Mouse (Mus musculus) kidney, embryonic 14.5 days (tissue): ENCODE data around the gene Mia3. TPM values are rescaled to one million over a fixed set of nuclear protein-coding genes. Genes with fewer than 3 reads are reported as not detected.
"Not testable (repeated sequence)": the region's sequence is repeated elsewhere in the genome, so short reads cannot be mapped to it uniquely, and the experiment has no call there.

Source experiments
- ATAC-seq: fragments of 200-750 bp; cut with Nextera tagmentation; 2 replicates; pipeline ENCODE4 v1.8.0; 2017; ENCODE audit warnings: moderate number of reproducible peaks, mild to moderate bottlenecking, moderate TSS enrichment, moderate library complexity; ENCODE audit not compliant: low FRiP score, low TSS enrichment
- H3K27ac ChIP-seq: fragments of 300-500 bp; sonication (generic); 2 replicates; pipeline ENCODE4 v1.5.1; 2014; ENCODE audit warnings: low read depth, mild to moderate bottlenecking, low read length, moderate library complexity, mixed read lengths
- H3K27me3 ChIP-seq: fragments of 300-500 bp; sonication (generic); 2 replicates; pipeline ENCODE4 v1.6.1; 2014; ENCODE audit warnings: mild to moderate bottlenecking, low read length; ENCODE audit not compliant: control insufficient read depth, insufficient read depth
- H3K36me3 ChIP-seq: fragments of 300-500 bp; sonication (generic); 2 replicates; pipeline ENCODE4 v1.6.1; 2014; ENCODE audit warnings: low read length, mixed read lengths; ENCODE audit not compliant: control insufficient read depth, insufficient read depth
- H3K4me1 ChIP-seq: fragments of 300-500 bp; sonication (generic); 2 replicates; pipeline ENCODE4 v1.6.1; 2014; ENCODE audit warnings: low read length, mixed read lengths; ENCODE audit not compliant: control insufficient read depth, insufficient read depth
- H3K4me2 ChIP-seq: fragments of 300-500 bp; sonication (generic); replicated peaks from 2 replicates; pipeline ENCODE4 v1.6.1; 2014; ENCODE audit warnings: low read depth, mild to moderate bottlenecking, low read length
- H3K4me3 ChIP-seq: fragments of 300-500 bp; sonication (generic); 2 replicates; pipeline ENCODE4 v1.5.1; 2014; ENCODE audit warnings: mild to moderate bottlenecking, low read length
- H3K9ac ChIP-seq: fragments of 300-500 bp; sonication (generic); 2 replicates; pipeline ENCODE4 v1.6.1; 2014; ENCODE audit warnings: low read depth, mild to moderate bottlenecking, low read length, moderate library complexity
- H3K9me3 ChIP-seq: fragments of 300-500 bp; sonication (generic); 2 replicates; pipeline ENCODE4 v1.6.1; 2016; ENCODE audit warnings: low read length; ENCODE audit not compliant: control insufficient read depth
- WGBS: fragments of 180-500 bp; shearing (Covaris S2); extraction: QIAGEN DNeasy Blood & Tissue Kit; methylation state at CpG from one replicate; pipeline ENCODE4 v1.1.7; 2014; 5-methylcytosine and 5-hydroxymethylcytosine counted together
- polyA plus RNA-seq: library from polyadenylated mRNA; unstranded; fragments of >200 nt; fragmentation: Nextera tagmentation; extraction: Ambion mirVana; gene quantifications from 2 replicates; pipeline ENCODE4 v1.2.1, GENCODE M21; 2014

Gene Mia3
- polyA plus RNA-seq: 50.8 and 104 TPM in 2 replicates

DNA sequence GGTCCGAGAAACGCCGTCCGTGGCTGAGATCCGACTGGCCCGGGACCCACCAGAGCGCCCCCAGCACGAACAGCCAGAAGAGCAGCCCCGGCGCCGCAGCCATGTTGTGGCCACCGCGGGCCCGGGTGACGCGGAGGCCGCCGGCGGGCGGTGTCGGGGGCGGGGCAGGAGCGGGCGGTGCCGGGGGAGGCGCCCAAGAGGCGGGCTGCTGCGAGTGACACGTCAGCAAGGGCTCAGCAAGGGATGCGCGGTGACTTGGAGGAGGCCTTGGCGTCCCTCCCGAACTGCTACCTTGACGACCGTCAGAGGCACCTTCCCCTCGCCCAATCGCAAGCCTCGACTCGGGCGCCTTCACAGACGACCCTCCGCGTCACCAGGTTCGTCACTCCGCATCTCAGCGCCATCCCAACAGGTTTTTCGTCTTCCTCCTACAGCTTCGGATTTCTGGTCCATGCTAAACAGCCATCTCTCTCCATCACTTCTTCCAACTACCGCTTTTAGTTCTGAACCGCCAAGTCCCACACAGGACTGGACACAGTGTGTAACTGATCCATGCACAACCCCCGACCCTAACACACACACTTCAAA is at the start of gene Mia3:
Gene Mia3 (minus strand): TSS at position 127 of the 588 bp plus-strand sequence.
- WGBS: under 1% methylated on average over 43 of the region's 51 CpGs
- H3K4me2 ChIP-seq: peak within 1 kb of the TSS; percentile 67
- H3K9me3 ChIP-seq: peaks cover under 1% of the 10 kb centered on the region; the same call in 1 of the 2 replicates
- H3K36me3 ChIP-seq: peaks cover 8% of the 10 kb centered on the region
- peak; percentile 99 for ATAC-seq
- H3K9ac ChIP-seq: peak within 1 kb of the TSS; percentile 88
- peak within 1 kb of the TSS; percentile 74 for H3K27ac ChIP-seq
- no peaks in the 10 kb centered on the region for H3K27me3 ChIP-seq
- peak within 1 kb of the TSS; percentile 74 for H3K4me3 ChIP-seq
- peaks cover 17% of the 10 kb centered on the region; the same call in 1 of the 2 replicates for H3K4me1 ChIP-seq

- no peak within 1 kb of the TSS for H3K4me2 ChIP-seq
- 0 out of 2 replicates have a peak, but pooled peaks have one; percentile 45 for ATAC-seq
- H3K9me3 ChIP-seq: peaks cover 6% of the 10 kb centered on the region; the same call in 1 of the 2 replicates
- 45% methylated on average over 12 of the region's 12 CpGs for WGBS
- H3K27me3 ChIP-seq: no peaks in the 10 kb centered on the region
- no peaks in the 10 kb centered on the region for H3K4me1 ChIP-seq
- no peak within 1 kb of the TSS for H3K9ac ChIP-seq
- no peak within 1 kb of the TSS for H3K27ac ChIP-seq
- H3K36me3 ChIP-seq: no peaks in the 10 kb centered on the region
- no peak within 1 kb of the TSS for H3K4me3 ChIP-seq
Observed at GRCm38 (mm10) chr1:183417873-183418272, 48.5 kb upstream of the Mia3 start, which contains the start of gene Hhipl2. Gene Hhipl2 (plus strand): TSS chr1:183418215.

GRCm38 (mm10) chr1:183414081-183414727 is 44.9 kb upstream of the Mia3 start:
- Histone ChIP-seq H3K4me3 (no peak overlapping the region), H3K27ac (no peak overlapping the region), H3K4me2 (no peak overlapping the region), H3K9me3 (peaks cover 6% of the 10 kb centered on the region; the same call in 1 of the 2 replicates), H3K9ac (no peak overlapping the region), H3K27me3 (no peaks in the 10 kb centered on the region), H3K36me3 (peaks cover 23% of the 10 kb centered on the region), H3K4me1 (no peaks in the 10 kb centered on the region)
- ATAC-seq: 0 out of 2 replicates have a peak, but pooled peaks have one; percentile 12
- WGBS: 83% methylated on average over 15 of the region's 15 CpGs

DNA sequence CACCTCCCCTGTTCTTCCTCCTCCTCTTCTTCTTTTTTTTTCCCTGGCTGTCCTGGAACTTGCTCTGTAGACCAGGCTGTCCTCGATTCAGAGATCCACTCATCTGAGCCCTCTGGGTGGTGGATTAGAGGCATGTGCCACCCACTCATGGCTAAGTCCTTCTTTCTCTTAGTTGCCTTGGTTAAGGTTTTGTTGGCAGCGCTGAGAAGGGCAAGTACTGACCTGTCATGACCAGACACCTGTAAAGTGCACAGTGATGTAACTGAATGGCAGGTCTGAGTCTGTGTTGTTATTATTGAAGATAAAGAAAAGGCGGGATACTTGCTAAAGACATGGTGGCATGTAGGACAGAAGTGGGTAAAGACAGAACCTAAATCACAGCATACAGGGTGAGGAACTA is 34.0 kb upstream of the Mia3 start:
- Histone ChIP-seq H3K4me2 (no peak overlapping the region), H3K27ac (no peak overlapping the region), H3K4me3 (no peak overlapping the region), H3K4me1 (no peaks in the 10 kb centered on the region), H3K9me3 (no peaks in the 10 kb centered on the region), H3K36me3 (peaks cover 70% of the 10 kb centered on the region), H3K27me3 (no peaks in the 10 kb centered on the region), H3K9ac (no peak overlapping the region)
- 96% methylated on average over 3 of the region's 3 CpGs for WGBS
- no peak for ATAC-seq

GRCm38 (mm10) chr1:183388426-183389406 is 19.4 kb upstream of the Mia3 start, which contains the start of gene Taf1a:
Gene Taf1a (plus strand): TSS chr1:183388981.
- Histone ChIP-seq H3K27ac (peak within 1 kb of the TSS; percentile 55; the same call in 1 of the 2 replicates), H3K4me2 (peak within 1 kb of the TSS; percentile 73), H3K9ac (peak within 1 kb of the TSS; percentile 64), H3K4me1 (peaks cover 8% of the 10 kb centered on the region; the same call in 1 of the 2 replicates), H3K27me3 (no peaks in the 10 kb centered on the region; the same call in 1 of the 2 replicates), H3K9me3 (no peaks in the 10 kb centered on the region), H3K4me3 (peak within 1 kb of the TSS; percentile 82), H3K36me3 (peaks cover 11% of the 10 kb centered on the region)
- peak; percentile 99 for ATAC-seq
- 6% methylated on average over 44 of the region's 44 CpGs for WGBS

DNA sequence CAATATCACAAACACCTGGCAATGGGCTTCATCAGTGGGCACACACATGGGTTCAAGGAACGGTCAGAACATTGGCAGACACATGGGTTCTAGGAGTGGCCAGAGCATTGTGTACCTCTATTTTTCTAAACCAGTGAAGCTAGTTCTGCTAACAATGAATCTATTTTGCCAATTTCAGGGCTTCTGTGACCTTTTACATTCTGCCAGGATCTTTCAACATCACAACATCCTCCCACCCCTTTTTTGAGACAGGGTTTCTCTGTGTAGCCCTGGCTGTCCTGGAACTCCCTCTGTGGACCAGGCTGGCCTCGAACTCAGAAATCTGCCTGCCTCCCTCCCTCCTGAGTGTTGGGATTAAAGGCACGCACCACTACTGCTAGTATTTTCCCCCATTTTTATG is 18.1 kb upstream of the Mia3 start:
- not testable (repeated sequence) for H3K27ac ChIP-seq, H3K4me2 ChIP-seq, H3K36me3 ChIP-seq, H3K9me3 ChIP-seq, H3K4me3 ChIP-seq, H3K4me1 ChIP-seq, H3K9ac ChIP-seq, H3K27me3 ChIP-seq, ATAC-seq
- 91% methylated on average over 3 of the region's 3 CpGs for WGBS

GRCm38 (mm10) chr1:183382621-183383020 is 13.3 kb upstream of the Mia3 start:
- Histone ChIP-seq H3K36me3 (no peaks in the 10 kb centered on the region), H3K4me2 (no peak overlapping the region), H3K9me3 (peaks cover 3% of the 10 kb centered on the region; the same call in 1 of the 2 replicates), H3K27ac (no peak overlapping the region), H3K9ac (no peak overlapping the region), H3K4me1 (no peaks in the 10 kb centered on the region), H3K4me3 (no peak overlapping the region), H3K27me3 (no peaks in the 10 kb centered on the region; the same call in 1 of the 2 replicates)
- WGBS: 88% methylated on average over 2 of the region's 2 CpGs
- ATAC-seq: no peak

- Histone ChIP-seq H3K9me3 (peaks cover 3% of the 10 kb centered on the region; the same call in 1 of the 2 replicates), H3K4me1 (no peaks in the 10 kb centered on the region), H3K27me3 (no peaks in the 10 kb centered on the region; the same call in 1 of the 2 replicates), H3K9ac (no peak overlapping the region), H3K4me3 (no peak overlapping the region), H3K27ac (no peak overlapping the region), H3K36me3 (no peaks in the 10 kb centered on the region), H3K4me2 (no peak overlapping the region)
- 73% methylated on average over 5 of the region's 5 CpGs for WGBS
- ATAC-seq: no peak
Observed at GRCm38 (mm10) chr1:183381816-183382215, 12.5 kb upstream of the Mia3 start.
